Mouse (Mus musculus) liver, embryonic 16.5 days (tissue): ENCODE measurements around the gene Hmgb1. TPM values are rescaled to one million over a fixed set of nuclear protein-coding genes. Genes with fewer than 3 reads are reported as not detected.

ENCODE experiments used
- ATAC-seq: fragments of 200-750 bp; cut with Nextera tagmentation; 2 replicates; pipeline ENCODE4 v1.8.0; 2017; ENCODE audit warnings: low read depth, mild to moderate bottlenecking, moderate number of reproducible peaks, moderate library complexity
- H3K27ac ChIP-seq: fragments of 300-500 bp; sonication (generic); 2 replicates; pipeline ENCODE4 v1.5.1; 2014; ENCODE audit warnings: mild to moderate bottlenecking, low read length
- H3K27me3 ChIP-seq: fragments of 300-500 bp; sonication (generic); 2 replicates; pipeline ENCODE4 v1.6.1; 2014; ENCODE audit warnings: low read depth, low read length, mixed read lengths; ENCODE audit not compliant: control insufficient read depth, insufficient read depth
- H3K36me3 ChIP-seq: fragments of 300-500 bp; sonication (generic); 2 replicates; pipeline ENCODE4 v1.6.1; 2014; ENCODE audit warnings: mild to moderate bottlenecking; ENCODE audit not compliant: control insufficient read depth, insufficient read depth
- H3K4me1 ChIP-seq: fragments of 300-500 bp; sonication (generic); 2 replicates; pipeline ENCODE4 v1.6.1; 2014; ENCODE audit warnings: low read depth, low read length, mixed read lengths; ENCODE audit not compliant: control insufficient read depth
- H3K4me2 ChIP-seq: fragments of 300-500 bp; sonication (generic); 2 replicates; pipeline ENCODE4 v1.6.1; 2014; ENCODE audit warnings: low read depth, low read length, mixed read lengths
- H3K4me3 ChIP-seq: fragments of 300-500 bp; sonication (generic); 2 replicates; pipeline ENCODE4 v1.5.1; 2014; ENCODE audit warnings: low read depth, mild to moderate bottlenecking, low read length
- H3K9ac ChIP-seq: fragments of 300-500 bp; sonication (generic); 2 replicates; pipeline ENCODE4 v1.6.1; 2014; ENCODE audit warnings: low read depth, low read length
- H3K9me3 ChIP-seq: fragments of 300-500 bp; sonication (generic); replicated peaks from 2 replicates; pipeline ENCODE4 v1.6.1; 2016; ENCODE audit warnings: low read length; ENCODE audit not compliant: control insufficient read depth
- WGBS: fragments of 180-500 bp; shearing (Covaris S2); extraction: QIAGEN DNeasy Blood & Tissue Kit; methylation state at CpG from one replicate; pipeline ENCODE4 v1.1.7; 2014; ENCODE audit not compliant: insufficient replicate concordance; 5-methylcytosine and 5-hydroxymethylcytosine counted together
- polyA plus RNA-seq: library from polyadenylated mRNA; unstranded; fragments of >200 nt; fragmentation: Nextera tagmentation; extraction: Ambion mirVana; gene quantifications from 2 replicates; pipeline ENCODE4 v1.2.1, GENCODE M21; 2015

The Hmgb1 gene
- polyA plus RNA-seq, 1 experiment from 2014 or later = 379 TPM

DNA sequence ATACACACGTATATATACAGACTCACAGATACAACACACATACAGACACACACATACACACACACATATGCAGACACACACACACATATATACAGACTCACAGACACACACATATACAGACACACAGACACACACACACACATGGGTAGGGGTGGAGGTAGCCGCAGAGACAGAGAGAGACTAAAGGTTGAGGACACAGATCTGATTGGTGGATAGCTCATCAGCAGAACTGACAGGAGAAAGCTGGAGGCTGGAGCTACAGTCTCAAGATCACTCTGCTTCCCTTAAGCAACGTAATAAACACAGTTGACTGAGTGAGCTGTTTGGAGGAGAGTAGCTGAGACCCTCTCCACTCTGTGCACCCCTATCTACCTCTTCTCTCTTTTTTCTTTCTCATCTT, 75.1 kb downstream of the Hmgb1 start:
- peak; percentile 23; the same call in 1 of the 2 replicates for ATAC-seq
- H3K4me2 ChIP-seq = no peak overlapping the region
- H3K4me1 ChIP-seq = peaks cover 17% of the 10 kb centered on the region
- H3K27me3 ChIP-seq = no peaks in the 10 kb centered on the region
- H3K4me3 ChIP-seq = no peak overlapping the region
- no peak overlapping the region for H3K9ac ChIP-seq
- WGBS = 55% methylated on average over 3 of the region's 3 CpGs
- H3K27ac ChIP-seq = no peak overlapping the region
- H3K9me3 ChIP-seq = no peaks in the 10 kb centered on the region
- no peaks in the 10 kb centered on the region for H3K36me3 ChIP-seq

DNA sequence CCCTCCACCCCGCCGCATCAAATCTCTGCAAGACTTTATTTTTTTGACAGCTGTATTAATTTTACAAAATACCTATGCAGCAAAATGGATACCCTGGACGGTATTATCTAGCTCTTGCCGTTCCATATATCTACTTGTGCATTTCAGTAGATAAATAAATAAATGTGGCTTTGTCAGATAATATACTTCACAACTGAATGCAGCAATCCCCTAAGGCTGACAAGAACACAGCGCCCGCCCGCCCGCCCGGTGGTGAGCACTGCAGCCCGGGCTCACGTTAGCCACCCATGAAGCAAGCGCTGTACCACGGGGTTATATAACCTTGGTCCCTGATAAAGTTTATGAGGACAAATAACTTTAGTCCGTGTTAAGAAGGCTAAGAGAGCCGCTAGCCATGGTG, 76.1 kb downstream of the Hmgb1 start:
- ATAC-seq = peak; percentile 88
- no peak overlapping the region for H3K4me2 ChIP-seq

DNA sequence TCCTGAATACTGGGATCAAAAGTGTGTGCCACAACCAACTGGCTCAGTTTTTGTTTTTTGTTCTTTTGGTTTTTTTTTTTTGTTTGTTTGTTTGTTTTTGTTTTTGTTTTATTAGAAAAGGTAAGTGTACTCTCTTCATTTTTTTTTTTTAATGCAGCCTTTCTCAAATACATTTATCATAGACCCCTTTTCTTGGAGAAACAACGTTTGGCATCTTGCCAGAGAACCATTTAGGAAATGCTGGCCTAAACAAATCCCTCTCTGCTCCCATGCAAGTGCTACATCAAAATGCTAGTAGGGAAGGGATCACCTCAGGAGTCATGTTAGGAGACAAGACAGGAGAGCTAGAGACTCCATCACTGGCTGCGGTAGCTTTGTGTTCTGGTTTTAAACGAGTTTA, 76.7 kb downstream of the Hmgb1 start:
- no peak overlapping the region for H3K9ac ChIP-seq
- H3K27ac ChIP-seq = no peak overlapping the region
- no peaks in the 10 kb centered on the region for H3K27me3 ChIP-seq
- no peak for ATAC-seq
- no peaks in the 10 kb centered on the region for H3K9me3 ChIP-seq
- H3K36me3 ChIP-seq = no peaks in the 10 kb centered on the region
- no peak overlapping the region for H3K4me3 ChIP-seq
- H3K4me2 ChIP-seq = no peak overlapping the region
- H3K4me1 ChIP-seq = peaks cover 17% of the 10 kb centered on the region
- 61% methylated on average over 3 of the region's 3 CpGs for WGBS

More for the DNA sequence above, 76.1 kb downstream of the Hmgb1 start:
- H3K4me3 ChIP-seq = no peak overlapping the region
- H3K27ac ChIP-seq = no peak overlapping the region
- 25% methylated on average over 15 of the region's 15 CpGs for WGBS
- no peaks in the 10 kb centered on the region for H3K27me3 ChIP-seq
- H3K4me1 ChIP-seq = peaks cover 17% of the 10 kb centered on the region
- no peaks in the 10 kb centered on the region for H3K36me3 ChIP-seq
- H3K9me3 ChIP-seq = no peaks in the 10 kb centered on the region
- no peak overlapping the region for H3K9ac ChIP-seq

DNA sequence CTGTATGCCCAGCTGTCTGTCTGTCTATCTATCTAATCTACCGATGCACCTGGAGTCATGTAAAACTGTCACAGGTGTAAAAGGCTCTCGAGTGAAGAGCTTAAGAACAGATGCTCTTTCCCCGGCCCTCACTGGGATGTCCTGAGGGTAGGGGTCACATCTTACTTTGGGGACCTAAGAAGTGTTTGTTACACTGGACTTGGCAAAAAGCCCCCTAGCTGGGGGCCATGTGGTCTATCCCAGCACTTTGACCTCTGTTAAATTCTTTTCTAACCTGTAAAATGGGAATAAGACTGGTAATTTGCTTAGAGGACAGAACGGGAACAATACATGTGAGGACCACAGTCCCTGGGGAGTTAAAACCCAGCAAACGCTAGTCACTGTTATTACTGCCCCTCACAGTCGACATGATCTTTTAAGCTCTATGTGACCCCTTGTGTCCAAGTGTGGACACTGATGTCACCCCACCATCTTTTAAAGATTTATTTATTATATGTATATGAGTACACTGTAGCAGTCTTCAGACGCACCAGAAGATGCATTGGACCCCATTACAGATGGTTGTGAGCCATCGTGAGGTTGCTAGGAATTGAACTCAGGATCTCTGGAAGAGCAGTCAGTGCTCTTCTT, 80.1 kb downstream of the Hmgb1 start:
- H3K4me1 ChIP-seq = peaks cover 12% of the 10 kb centered on the region
- no peaks in the 10 kb centered on the region for H3K36me3 ChIP-seq
- 70% methylated on average over 8 of the region's 8 CpGs for WGBS
- H3K4me2 ChIP-seq = no peak overlapping the region
- H3K9me3 ChIP-seq = no peaks in the 10 kb centered on the region
- no peak overlapping the region for H3K9ac ChIP-seq
- H3K4me3 ChIP-seq = no peak overlapping the region
- no peak for ATAC-seq
- no peaks in the 10 kb centered on the region for H3K27me3 ChIP-seq
- H3K27ac ChIP-seq = no peak overlapping the region

DNA sequence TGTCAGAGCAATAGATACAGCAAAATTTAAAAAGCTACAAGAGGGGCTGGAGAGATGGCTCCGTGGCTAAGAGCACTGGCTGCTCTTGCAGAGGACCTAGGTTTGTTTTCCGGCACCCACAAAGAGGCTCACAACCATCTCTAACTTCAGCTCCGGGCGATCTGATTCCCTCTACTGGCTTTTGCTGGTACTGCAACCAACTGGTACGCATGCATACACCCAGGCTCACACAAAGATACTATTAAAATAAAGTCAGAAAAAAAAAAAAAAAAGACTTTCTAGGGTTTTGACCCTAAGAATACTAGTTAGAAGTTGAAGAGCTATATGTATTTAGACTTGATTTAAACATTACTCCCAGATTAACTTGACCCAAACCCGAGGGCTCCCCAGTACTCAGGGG, 82.4 kb downstream of the Hmgb1 start:
- WGBS = 71% methylated on average over 6 of the region's 6 CpGs
- no peak overlapping the region for H3K4me2 ChIP-seq
- no peaks in the 10 kb centered on the region for H3K4me1 ChIP-seq
- no peak for ATAC-seq
- H3K9ac ChIP-seq = no peak overlapping the region
- no peak overlapping the region for H3K4me3 ChIP-seq
- no peaks in the 10 kb centered on the region for H3K27me3 ChIP-seq
- H3K27ac ChIP-seq = no peak overlapping the region
- H3K9me3 ChIP-seq = no peaks in the 10 kb centered on the region
- H3K36me3 ChIP-seq = no peaks in the 10 kb centered on the region

DNA sequence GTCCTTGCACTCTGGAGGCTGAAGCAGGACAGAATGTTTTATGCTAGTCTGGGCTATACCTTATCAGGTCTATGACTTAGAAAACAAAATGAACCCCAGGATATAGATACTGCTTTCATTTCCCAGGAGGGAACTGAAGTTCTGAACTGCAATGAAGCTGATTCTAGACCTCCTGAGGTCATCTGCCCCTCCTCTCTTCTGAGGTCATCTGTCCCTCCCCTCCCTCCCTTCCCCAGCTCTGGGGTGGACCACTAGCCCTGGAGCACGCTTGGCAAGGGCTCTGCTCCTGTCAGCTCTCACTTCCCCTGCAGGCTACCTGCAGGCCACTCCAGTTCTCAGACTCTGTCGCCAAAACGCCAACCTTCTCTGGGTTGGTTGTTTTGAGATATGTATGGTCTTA, 84.2 kb downstream of the Hmgb1 start:
- 56% methylated on average over 3 of the region's 3 CpGs for WGBS
- Histone ChIP-seq H3K27ac (no peak overlapping the region), H3K4me1 (no peaks in the 10 kb centered on the region; the same call in 1 of the 2 replicates), H3K36me3 (no peaks in the 10 kb centered on the region), H3K9me3 (no peaks in the 10 kb centered on the region), H3K9ac (no peak overlapping the region), H3K4me3 (no peak overlapping the region), H3K4me2 (no peak overlapping the region), H3K27me3 (no peaks in the 10 kb centered on the region)
- ATAC-seq = no peak

DNA sequence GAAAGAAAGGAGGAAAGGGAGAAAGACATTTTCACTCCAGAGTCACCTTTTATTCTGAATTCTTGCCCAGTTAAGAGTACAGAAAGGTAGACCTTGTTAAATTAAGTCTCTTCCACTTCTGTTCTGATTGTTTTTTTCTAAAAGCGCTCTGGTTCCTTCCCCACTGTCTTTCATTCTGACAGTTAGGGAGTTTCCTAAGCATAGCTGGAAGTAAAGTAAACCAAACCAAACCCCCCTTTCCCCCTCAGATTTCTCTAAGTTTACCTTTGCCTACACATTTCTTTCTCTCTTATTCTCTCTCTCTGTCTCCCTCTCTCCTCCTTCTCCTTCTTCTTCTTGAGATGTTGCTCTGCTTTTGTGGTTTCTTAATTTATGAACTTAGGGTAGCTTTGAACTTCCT, 85.3 kb downstream of the Hmgb1 start:
- Histone ChIP-seq H3K27ac (no peak overlapping the region), H3K36me3 (no peaks in the 10 kb centered on the region), H3K4me3 (no peak overlapping the region), H3K27me3 (no peaks in the 10 kb centered on the region), H3K4me2 (no peak overlapping the region), H3K4me1 (no peaks in the 10 kb centered on the region; the same call in 1 of the 2 replicates), H3K9me3 (no peaks in the 10 kb centered on the region), H3K9ac (no peak overlapping the region)
- 74% methylated on average over 1 of the region's 1 CpGs for WGBS
- ATAC-seq = no peak

DNA sequence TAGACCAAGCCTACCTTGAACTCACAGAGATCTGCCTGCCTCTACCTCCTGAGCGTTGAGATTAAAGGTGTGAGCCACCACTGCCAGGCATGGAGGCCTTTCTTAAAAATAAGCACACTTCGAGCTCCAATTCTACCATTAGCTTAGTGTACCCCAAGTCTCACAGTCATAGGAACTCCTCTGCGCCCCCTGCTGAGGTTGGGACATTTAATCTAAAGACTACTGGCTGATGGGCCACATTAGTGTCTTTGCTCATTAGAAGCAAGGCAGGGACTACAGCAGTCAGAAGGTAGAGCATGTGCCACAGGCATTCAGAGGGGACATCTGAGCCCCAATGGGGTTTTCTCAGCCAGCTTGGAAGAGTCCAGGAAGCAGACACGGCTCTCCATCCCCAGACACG, 86.4 kb downstream of the Hmgb1 start:
- Histone ChIP-seq H3K27me3 (no peaks in the 10 kb centered on the region), H3K4me1 (no peaks in the 10 kb centered on the region; the same call in 1 of the 2 replicates), H3K4me2 (no peak overlapping the region), H3K27ac (no peak overlapping the region), H3K9me3 (no peaks in the 10 kb centered on the region), H3K36me3 (no peaks in the 10 kb centered on the region), H3K9ac (no peak overlapping the region), H3K4me3 (no peak overlapping the region)
- no peak for ATAC-seq
- WGBS = 70% methylated on average over 5 of the region's 5 CpGs

DNA sequence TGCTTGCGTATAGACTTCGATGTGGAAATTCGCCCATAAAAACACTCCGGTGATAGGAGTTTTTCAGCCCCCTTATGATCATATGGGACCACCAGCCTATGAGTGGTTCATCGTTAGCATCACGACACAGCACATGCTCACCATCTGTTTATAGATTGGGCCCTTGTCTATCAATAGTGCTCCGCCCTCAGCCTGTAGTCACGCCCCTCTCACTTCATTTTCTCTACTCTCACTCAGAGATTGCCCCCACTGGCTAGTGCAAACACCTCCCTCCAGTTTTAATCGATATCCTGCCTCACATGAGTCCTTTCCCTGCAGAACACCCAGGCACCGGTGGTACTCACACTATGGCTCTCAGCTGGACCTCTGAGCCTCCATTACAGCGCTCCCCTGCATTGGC, 88.0 kb downstream of the Hmgb1 start:
- Histone ChIP-seq H3K27ac (no peak overlapping the region), H3K36me3 (no peaks in the 10 kb centered on the region), H3K9ac (no peak overlapping the region), H3K4me1 (no peaks in the 10 kb centered on the region; the same call in 1 of the 2 replicates), H3K4me3 (no peak overlapping the region), H3K4me2 (no peak overlapping the region), H3K27me3 (no peaks in the 10 kb centered on the region), H3K9me3 (no peaks in the 10 kb centered on the region)
- WGBS = 50% methylated on average over 11 of the region's 11 CpGs
- peak; percentile 21; the same call in 1 of the 2 replicates for ATAC-seq
